Mouse (Mus musculus): ENCODE data around the gene Rad51d. TPM values are rescaled to one million over a fixed set of nuclear protein-coding genes. Genes with fewer than 3 reads are reported as not detected.

Gene Rad51d
- polyA plus RNA-seq, 1 experiment from 2014 or later, result 15.6 TPM

GRCm38 (mm10) chr11:82904952-82905351 is 14.5 kb upstream of the Rad51d start:
- Histone ChIP-seq H3K36me3 (ENCODE audit: control insufficient read depth, insufficient read depth, low read length) (peaks cover 7% of the 10 kb centered on the region; the same call in 1 of the 2 replicates), H3K27ac (ENCODE audit: low read depth, low read length) (no peak overlapping the region), H3K9me3 (ENCODE audit: control insufficient read depth, low read length) (no peaks in the 10 kb centered on the region), H3K27me3 (ENCODE audit: control insufficient read depth, insufficient read depth, low read length) (no peaks in the 10 kb centered on the region), H3K4me2 (ENCODE audit: low read depth, low read length, severe bottlenecking) (no peak overlapping the region), H3K9ac (ENCODE audit: low read length) (no peak overlapping the region), H3K4me3 (ENCODE audit: low read depth, low read length) (no peak overlapping the region), H3K4me1 (replicated peaks; ENCODE audit: control insufficient read depth, insufficient read depth, low read length) (peaks cover 3% of the 10 kb centered on the region; the same call in 1 of the 2 replicates)
- ATAC-seq (replicated peaks; ENCODE audit: low FRiP score) (no peak), DNase-seq (ENCODE audit: low spot score) (no peak)
- WGBS, result 64% methylated on average over 8 of the region's 8 CpGs

GRCm38 (mm10) chr11:82901606-82902310 is 11.3 kb upstream of the Rad51d start:
- Histone ChIP-seq H3K4me2 (ENCODE audit: low read depth, low read length, severe bottlenecking) (no peak overlapping the region), H3K4me3 (ENCODE audit: low read depth, low read length) (no peak overlapping the region), H3K4me1 (replicated peaks; ENCODE audit: control insufficient read depth, insufficient read depth, low read length) (no peaks in the 10 kb centered on the region), H3K27ac (ENCODE audit: low read depth, low read length) (no peak overlapping the region), H3K9me3 (ENCODE audit: control insufficient read depth, low read length) (no peaks in the 10 kb centered on the region), H3K36me3 (ENCODE audit: control insufficient read depth, insufficient read depth, low read length) (peaks cover 7% of the 10 kb centered on the region; the same call in 1 of the 2 replicates), H3K27me3 (ENCODE audit: control insufficient read depth, insufficient read depth, low read length) (no peaks in the 10 kb centered on the region), H3K9ac (ENCODE audit: low read length) (no peak overlapping the region)
- WGBS, result 96% methylated on average over 20 of the region's 20 CpGs
- ATAC-seq (replicated peaks; ENCODE audit: low FRiP score), result no peak
- no peak for DNase-seq (ENCODE audit: low spot score)

GRCm38 (mm10) chr11:82899720-82900119 is 9.3 kb upstream of the Rad51d start:
- Histone ChIP-seq H3K27ac (ENCODE audit: low read depth, low read length) (no peak overlapping the region), H3K4me2 (ENCODE audit: low read depth, low read length, severe bottlenecking) (no peak overlapping the region), H3K4me3 (ENCODE audit: low read depth, low read length) (no peak overlapping the region), H3K36me3 (ENCODE audit: control insufficient read depth, insufficient read depth, low read length) (peaks cover 7% of the 10 kb centered on the region; the same call in 1 of the 2 replicates), H3K4me1 (replicated peaks; ENCODE audit: control insufficient read depth, insufficient read depth, low read length) (no peaks in the 10 kb centered on the region), H3K27me3 (ENCODE audit: control insufficient read depth, insufficient read depth, low read length) (no peaks in the 10 kb centered on the region), H3K9me3 (ENCODE audit: control insufficient read depth, low read length) (no peaks in the 10 kb centered on the region), H3K9ac (ENCODE audit: low read length) (no peak overlapping the region)
- no peak for DNase-seq (ENCODE audit: low spot score)
- 93% methylated on average over 5 of the region's 5 CpGs for WGBS
- no peak for ATAC-seq (replicated peaks; ENCODE audit: low FRiP score)

GRCm38 (mm10) chr11:82897478-82897877 is 7.1 kb upstream of the Rad51d start:
- no peak for DNase-seq (ENCODE audit: low spot score)
- 92% methylated on average over 10 of the region's 10 CpGs for WGBS

GRCm38 (mm10) chr11:82891936-82892335 is 1.5 kb upstream of the Rad51d start, which contains the start of gene Fndc8:
TSS of gene Fndc8 (plus strand) at chr11:82892124.
- H3K36me3 ChIP-seq (ENCODE audit: control insufficient read depth, insufficient read depth, low read length), result no peaks in the 10 kb centered on the region
- H3K9ac ChIP-seq (ENCODE audit: low read length), result no peak within 1 kb of the TSS; the same call in 1 of the 2 replicates
- no peak within 1 kb of the TSS for H3K4me2 ChIP-seq (ENCODE audit: low read depth, low read length, severe bottlenecking)
- H3K27ac ChIP-seq (ENCODE audit: low read depth, low read length), result no peak within 1 kb of the TSS
- H3K9me3 ChIP-seq (ENCODE audit: control insufficient read depth, low read length), result no peaks in the 10 kb centered on the region
- H3K4me1 ChIP-seq (replicated peaks; ENCODE audit: control insufficient read depth, insufficient read depth, low read length), result no peaks in the 10 kb centered on the region
- ATAC-seq (replicated peaks; ENCODE audit: low FRiP score) (no peak), DNase-seq (ENCODE audit: low spot score) (no peak)
- no peaks in the 10 kb centered on the region; the same call in 1 of the 2 replicates for H3K27me3 ChIP-seq (ENCODE audit: control insufficient read depth, insufficient read depth, low read length)
- 70% methylated on average over 7 of the region's 7 CpGs for WGBS
- no peak within 1 kb of the TSS for H3K4me3 ChIP-seq (ENCODE audit: low read depth, low read length)

More at GRCm38 (mm10) chr11:82897478-82897877, 7.1 kb upstream of the Rad51d start:
- no peaks in the 10 kb centered on the region; the same call in 1 of the 2 replicates for H3K36me3 ChIP-seq (ENCODE audit: control insufficient read depth, insufficient read depth, low read length)
- no peaks in the 10 kb centered on the region for H3K9me3 ChIP-seq (ENCODE audit: control insufficient read depth, low read length)
- H3K4me1 ChIP-seq (replicated peaks; ENCODE audit: control insufficient read depth, insufficient read depth, low read length), result no peaks in the 10 kb centered on the region
- ATAC-seq (replicated peaks; ENCODE audit: low FRiP score), result no peak
- no peak overlapping the region for H3K9ac ChIP-seq (ENCODE audit: low read length)
- H3K27me3 ChIP-seq (ENCODE audit: control insufficient read depth, insufficient read depth, low read length), result no peaks in the 10 kb centered on the region
- H3K27ac ChIP-seq (ENCODE audit: low read depth, low read length), result no peak overlapping the region
- 0 out of 2 replicates have a peak overlapping the region, but pooled peaks have one; percentile 2 for H3K4me2 ChIP-seq (ENCODE audit: low read depth, low read length, severe bottlenecking)
- H3K4me3 ChIP-seq (ENCODE audit: low read depth, low read length), result no peak overlapping the region

GRCm38 (mm10) chr11:82889524-82890341 is 681 bp downstream of the Rad51d start:
- peak overlapping the region; percentile 92 for H3K4me2 ChIP-seq (ENCODE audit: low read depth, low read length, severe bottlenecking)
- H3K4me3 ChIP-seq (ENCODE audit: low read depth, low read length), result peak overlapping the region; percentile 63
- H3K9me3 ChIP-seq (ENCODE audit: control insufficient read depth, low read length), result no peaks in the 10 kb centered on the region
- H3K4me1 ChIP-seq (replicated peaks; ENCODE audit: control insufficient read depth, insufficient read depth, low read length), result no peaks in the 10 kb centered on the region
- H3K36me3 ChIP-seq (ENCODE audit: control insufficient read depth, insufficient read depth, low read length), result no peaks in the 10 kb centered on the region
- DNase-seq (ENCODE audit: low spot score) (peak; percentile 63), ATAC-seq (replicated peaks; ENCODE audit: low FRiP score) (peak; percentile 50)
- no peak overlapping the region for H3K27ac ChIP-seq (ENCODE audit: low read depth, low read length)
- peak overlapping the region; percentile 82 for H3K9ac ChIP-seq (ENCODE audit: low read length)
- no peaks in the 10 kb centered on the region; the same call in 1 of the 2 replicates for H3K27me3 ChIP-seq (ENCODE audit: control insufficient read depth, insufficient read depth, low read length)
- WGBS, result 4% methylated on average over 31 of the region's 31 CpGs

- Histone ChIP-seq H3K27ac (ENCODE audit: low read depth, low read length) (no peak overlapping the region), H3K4me2 (ENCODE audit: low read depth, low read length, severe bottlenecking) (no peak overlapping the region), H3K9me3 (ENCODE audit: control insufficient read depth, low read length) (no peaks in the 10 kb centered on the region), H3K4me1 (replicated peaks; ENCODE audit: control insufficient read depth, insufficient read depth, low read length) (no peaks in the 10 kb centered on the region), H3K9ac (ENCODE audit: low read length) (no peak overlapping the region), H3K36me3 (ENCODE audit: control insufficient read depth, insufficient read depth, low read length) (no peaks in the 10 kb centered on the region), H3K27me3 (ENCODE audit: control insufficient read depth, insufficient read depth, low read length) (no peaks in the 10 kb centered on the region; the same call in 1 of the 2 replicates), H3K4me3 (ENCODE audit: low read depth, low read length) (no peak overlapping the region)
- 74% methylated on average over 10 of the region's 10 CpGs for WGBS
- ATAC-seq (replicated peaks; ENCODE audit: low FRiP score) (no peak), DNase-seq (ENCODE audit: low spot score) (no peak)
These were observed 1.9 kb downstream of the Rad51d start for GRCm38 (mm10) chr11:82888491-82888946.

GRCm38 (mm10) chr11:82886559-82886958 is 3.9 kb downstream of the Rad51d start:
- no peaks in the 10 kb centered on the region for H3K4me1 ChIP-seq (replicated peaks; ENCODE audit: control insufficient read depth, insufficient read depth, low read length)
- DNase-seq (ENCODE audit: low spot score) (no peak), ATAC-seq (replicated peaks; ENCODE audit: low FRiP score) (no peak)
- no peaks in the 10 kb centered on the region for H3K27me3 ChIP-seq (ENCODE audit: control insufficient read depth, insufficient read depth, low read length)
- H3K9ac ChIP-seq (ENCODE audit: low read length), result no peak overlapping the region
- no peaks in the 10 kb centered on the region for H3K36me3 ChIP-seq (ENCODE audit: control insufficient read depth, insufficient read depth, low read length)
- no peaks in the 10 kb centered on the region for H3K9me3 ChIP-seq (ENCODE audit: control insufficient read depth, low read length)
- no peak overlapping the region for H3K4me3 ChIP-seq (ENCODE audit: low read depth, low read length)
- no peak overlapping the region for H3K27ac ChIP-seq (ENCODE audit: low read depth, low read length)
- H3K4me2 ChIP-seq (ENCODE audit: low read depth, low read length, severe bottlenecking), result no peak overlapping the region
- WGBS, result 85% methylated on average over 3 of the region's 3 CpGs
